Mouse (Mus musculus): ENCODE data around the gene Daam2.

Daam2 gene

GRCm38 (mm10) chr17:49563830-49564470, at the start of gene Daam2:
Gene Daam2, minus strand, starts transcription at chr17:49564343.
- peak; percentile 60 to 80 for DNase-seq (ENCODE audit: low spot score in 2 of 2)

- no peak for DNase-seq (ENCODE audit: low spot score in 2 of 2)
Observed at GRCm38 (mm10) chr17:49610296-49610695, 46.2 kb upstream of the Daam2 start.

- DNase-seq (ENCODE audit: low spot score in 2 of 2) = no peak
Observed at GRCm38 (mm10) chr17:49607351-49608027, 43.3 kb upstream of the Daam2 start.

GRCm38 (mm10) chr17:49605397-49605796, 41.3 kb upstream of the Daam2 start:
- DNase-seq (ENCODE audit: low spot score in 2 of 2) = no peak

GRCm38 (mm10) chr17:49590051-49590450, 25.9 kb upstream of the Daam2 start:
- no peak for DNase-seq (ENCODE audit: low spot score in 2 of 2)

GRCm38 (mm10) chr17:49582471-49582870, 18.3 kb upstream of the Daam2 start:
- no peak for DNase-seq (ENCODE audit: low spot score in 2 of 2)

- no peak for DNase-seq (ENCODE audit: low spot score in 2 of 2)
Observed at GRCm38 (mm10) chr17:49577321-49577720, 13.2 kb upstream of the Daam2 start.

GRCm38 (mm10) chr17:49568717-49569116, 4.6 kb upstream of the Daam2 start:
- no peak for DNase-seq (ENCODE audit: low spot score in 2 of 2)

GRCm38 (mm10) chr17:49564489-49564888, 346 bp upstream of the Daam2 start:
- DNase-seq (ENCODE audit: low spot score in 2 of 2) = no peak

GRCm38 (mm10) chr17:49563416-49563780, 745 bp downstream of the Daam2 start:
- DNase-seq (ENCODE audit: low spot score in 2 of 2) = no peak

- DNase-seq (ENCODE audit: low spot score in 2 of 2) = no peak
Observed at GRCm38 (mm10) chr17:49562701-49563415, 1.3 kb downstream of the Daam2 start.

- DNase-seq (ENCODE audit: low spot score in 2 of 2) = no peak
Observed at GRCm38 (mm10) chr17:49561985-49562384, 2.2 kb downstream of the Daam2 start.

- no peak for DNase-seq (ENCODE audit: low spot score in 2 of 2)
Observed at GRCm38 (mm10) chr17:49559786-49560289, 4.3 kb downstream of the Daam2 start.

- no peak for DNase-seq (ENCODE audit: low spot score in 2 of 2)
Observed at GRCm38 (mm10) chr17:49556169-49556568, 8.0 kb downstream of the Daam2 start.

GRCm38 (mm10) chr17:49551991-49552390, 12.2 kb downstream of the Daam2 start:
- DNase-seq (ENCODE audit: low spot score in 2 of 2) = no peak

- no peak for DNase-seq (ENCODE audit: low spot score in 2 of 2)
Observed at GRCm38 (mm10) chr17:49551465-49551864, 12.7 kb downstream of the Daam2 start.

- no peak for DNase-seq (ENCODE audit: low spot score in 2 of 2)
Observed at GRCm38 (mm10) chr17:49545997-49546396, 18.1 kb downstream of the Daam2 start.

GRCm38 (mm10) chr17:49545424-49545823, 18.7 kb downstream of the Daam2 start:
- DNase-seq (ENCODE audit: low spot score in 2 of 2) = no peak

GRCm38 (mm10) chr17:49544561-49544960, 19.6 kb downstream of the Daam2 start:
- DNase-seq (ENCODE audit: low spot score in 2 of 2) = no peak

GRCm38 (mm10) chr17:49540706-49541105, 23.4 kb downstream of the Daam2 start:
- no peak for DNase-seq (ENCODE audit: low spot score in 2 of 2)

GRCm38 (mm10) chr17:49539204-49539603, 24.9 kb downstream of the Daam2 start:
- peak in 1 of 2 experiments; percentile 16 for DNase-seq (ENCODE audit: low spot score in 2 of 2)

- no peak for DNase-seq (ENCODE audit: low spot score in 2 of 2)
Observed at GRCm38 (mm10) chr17:49535580-49535979, 28.6 kb downstream of the Daam2 start.

- DNase-seq (ENCODE audit: low spot score in 2 of 2) = peak; percentile 29 to 43
Observed at GRCm38 (mm10) chr17:49534267-49534719, 29.9 kb downstream of the Daam2 start.
